Mouse (Mus musculus) layer of hippocampus, adult 8-10 months (tissue): Measurements from ENCODE around the gene Oas1c. TPM values are rescaled to one million over a fixed set of nuclear protein-coding genes. Genes with fewer than 3 reads are reported as not detected.
"Not testable (repeated sequence)": the region's sequence is repeated elsewhere in the genome, so short reads cannot be mapped to it uniquely, and the experiment has no call there.

ENCODE experiments used
- DNase-seq, 2 experiments: peaks; one replicate each; pipeline ENCODE4 v3.0.0; 2022; ENCODE audit warnings: low spot score in 2 of 2
- total RNA-seq, 4 experiments: library from RNA; stranded (reverse); gene quantifications; 2 replicates each; pipeline ENCODE4 v1.2.4; 2022

Gene Oas1c
- total RNA-seq, result 1 to 10 TPM in 1 of 4 experiments, under 1 TPM in 3; 0.12 to 1.2 (median 0.65) TPM

GRCm38 (mm10) chr5:120811951-120812819, at the start of gene Oas1c:
Oas1c (minus strand) TSS chr5:120812514.
- DNase-seq, result peak; percentile 56 to 67

DNA sequence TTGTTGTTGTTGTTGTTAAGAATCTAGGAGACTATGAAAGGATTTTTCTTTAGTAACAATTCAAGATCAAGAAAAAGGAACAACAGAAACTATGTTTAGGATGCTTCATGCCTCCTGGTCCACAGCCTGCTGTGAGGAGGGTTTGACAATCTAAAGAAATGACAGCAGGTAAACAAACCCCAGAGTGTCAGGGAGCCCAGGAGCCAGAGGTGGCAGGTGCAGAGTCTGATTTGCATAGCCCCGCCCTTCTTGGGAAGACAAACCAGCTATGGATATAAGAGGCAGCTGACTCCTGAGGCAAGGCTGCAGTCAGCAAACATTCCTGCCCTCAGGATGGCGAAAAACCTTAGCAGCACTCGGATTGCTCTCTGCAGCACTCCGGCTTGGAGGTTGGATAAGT, 48.8 kb upstream of the Oas1c start, which contains the start of gene Oas1h:
Gene Oas1h (plus strand): TSS at position 301 of the 400 bp plus-strand sequence.
- DNase-seq, result no peak

DNA sequence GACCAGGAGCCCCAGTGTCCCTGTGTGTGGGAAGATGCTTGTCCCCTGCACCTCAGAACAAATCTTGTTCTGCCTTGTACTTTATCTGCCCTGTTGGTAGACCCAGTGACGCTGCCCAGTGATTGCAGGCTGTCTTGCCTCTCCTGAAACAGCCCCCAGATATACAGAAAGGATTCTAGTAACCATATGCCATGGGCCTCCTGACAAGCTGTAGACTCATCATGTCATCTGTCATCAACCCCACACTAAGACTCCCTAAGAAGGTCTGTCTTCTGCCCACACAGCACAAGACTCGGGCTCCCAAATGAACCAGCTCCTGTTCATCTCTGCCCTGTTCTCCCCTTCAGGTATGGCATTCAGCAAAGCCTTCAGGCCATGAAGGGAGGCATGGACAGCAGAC, 46.9 kb upstream of the Oas1c start:
- peak; percentile 26 to 29 for DNase-seq

DNA sequence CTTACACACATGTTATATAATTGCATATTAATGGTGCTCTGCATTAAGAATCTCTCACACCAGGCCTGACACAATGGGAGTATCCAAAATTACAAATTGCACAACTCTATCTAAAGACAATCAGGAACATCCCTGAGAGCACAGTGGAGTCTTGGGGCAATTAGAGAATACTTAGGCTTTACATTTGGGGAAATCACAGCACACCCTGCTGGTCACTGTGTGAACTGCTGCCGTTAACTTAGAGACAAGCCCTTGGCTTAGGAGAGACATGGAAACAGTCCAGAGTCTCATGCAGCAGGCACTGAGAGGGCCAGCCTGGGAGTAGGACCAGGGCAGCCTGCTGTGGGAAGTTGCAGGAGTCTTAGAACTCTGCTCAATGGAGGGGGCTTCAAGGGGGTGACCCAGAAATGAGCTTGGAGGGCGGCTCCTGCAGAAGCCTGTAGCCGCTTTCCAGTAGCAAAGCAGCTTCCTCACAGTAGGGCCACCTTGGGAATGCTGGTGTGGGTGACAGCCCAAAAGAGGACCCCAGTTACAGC, 37.4 kb upstream of the Oas1c start:
- DNase-seq, result peak in 1 of 2 experiments; percentile 41

DNA sequence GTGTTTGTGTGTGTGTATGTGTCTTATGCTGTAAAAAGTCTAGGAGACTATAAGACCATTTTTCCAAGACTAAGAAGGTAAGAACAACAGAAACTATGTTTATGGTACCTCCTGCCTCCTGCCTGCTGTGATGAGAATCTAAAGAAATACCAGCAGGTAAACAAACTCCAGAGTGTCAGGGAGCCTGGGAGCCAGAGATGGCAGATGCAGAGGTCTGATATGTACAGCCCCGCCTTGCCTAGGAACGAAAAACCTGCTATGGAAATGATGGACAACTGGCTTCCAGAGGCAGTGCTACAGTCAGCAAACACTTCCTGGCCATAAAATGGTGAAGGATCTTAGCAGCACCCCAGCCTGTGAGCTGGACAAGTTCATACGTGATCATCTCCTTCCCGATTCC, 34.8 kb upstream of the Oas1c start, which contains the start of gene Oas1f:
Gene Oas1f (plus strand): TSS at position 301 of the 400 bp plus-strand sequence.
- no peak for DNase-seq

DNA sequence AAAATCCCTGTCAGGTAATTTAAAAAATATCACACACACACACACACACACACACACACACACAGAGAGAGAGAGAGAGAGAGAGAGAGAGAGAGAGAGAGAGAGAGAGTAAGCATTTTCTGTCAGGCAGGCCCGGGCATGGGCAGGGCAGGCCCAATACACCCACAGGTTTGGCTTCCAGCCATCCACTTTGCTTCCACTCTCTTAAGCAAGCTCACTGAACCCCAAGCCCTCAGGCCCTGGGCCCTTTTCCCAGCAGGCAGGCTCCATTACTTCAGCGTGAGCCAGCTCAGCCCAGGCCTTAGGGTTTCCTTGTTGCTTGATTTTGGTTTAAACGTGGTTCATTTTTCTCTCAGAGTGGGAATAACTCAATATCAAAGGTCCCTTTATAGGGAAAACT, 32.4 kb upstream of the Oas1c start:
- DNase-seq, result no peak

DNA sequence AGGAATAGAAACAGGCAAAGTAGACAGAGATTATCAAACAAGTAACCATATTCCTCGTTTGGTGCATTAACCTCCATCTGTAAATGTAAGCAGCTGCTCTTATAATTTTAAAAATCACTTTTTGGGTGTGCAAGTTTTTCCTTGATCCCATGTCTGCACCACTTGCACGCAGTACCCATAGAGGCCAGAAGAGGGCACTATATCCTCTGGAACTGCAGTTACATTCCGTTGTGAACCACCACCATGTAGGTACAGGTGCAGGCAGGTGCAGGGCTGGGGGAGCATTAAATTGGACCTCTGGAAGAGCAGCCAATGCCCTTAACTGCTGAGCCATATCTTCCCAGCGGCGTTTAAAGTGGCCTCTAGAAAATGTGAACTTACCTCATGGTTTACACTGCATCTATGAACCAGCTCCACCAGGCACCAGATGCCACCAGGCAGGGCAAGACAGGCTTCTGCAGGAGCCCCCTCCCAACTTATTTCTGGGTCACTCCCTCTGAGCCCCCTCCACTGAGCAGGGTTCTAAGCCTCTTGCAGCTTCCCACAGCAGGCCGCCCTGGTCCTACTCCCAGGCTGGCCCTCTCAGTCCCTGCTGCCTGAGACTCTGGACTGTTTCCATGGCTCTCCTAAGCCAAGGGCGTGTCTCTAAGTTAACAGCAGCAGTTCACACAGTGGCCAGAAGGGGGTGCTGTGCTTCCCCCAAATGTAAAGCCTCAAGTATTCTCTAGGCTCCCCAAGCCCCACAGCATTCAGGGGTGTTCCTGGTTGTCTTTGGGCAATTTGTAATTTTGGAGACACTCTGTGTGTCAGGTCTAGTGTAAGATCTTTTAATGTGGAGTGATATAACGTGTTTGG, 24.6 kb upstream of the Oas1c start:
- peak in 1 of 2 experiments; percentile 27 for DNase-seq

DNA sequence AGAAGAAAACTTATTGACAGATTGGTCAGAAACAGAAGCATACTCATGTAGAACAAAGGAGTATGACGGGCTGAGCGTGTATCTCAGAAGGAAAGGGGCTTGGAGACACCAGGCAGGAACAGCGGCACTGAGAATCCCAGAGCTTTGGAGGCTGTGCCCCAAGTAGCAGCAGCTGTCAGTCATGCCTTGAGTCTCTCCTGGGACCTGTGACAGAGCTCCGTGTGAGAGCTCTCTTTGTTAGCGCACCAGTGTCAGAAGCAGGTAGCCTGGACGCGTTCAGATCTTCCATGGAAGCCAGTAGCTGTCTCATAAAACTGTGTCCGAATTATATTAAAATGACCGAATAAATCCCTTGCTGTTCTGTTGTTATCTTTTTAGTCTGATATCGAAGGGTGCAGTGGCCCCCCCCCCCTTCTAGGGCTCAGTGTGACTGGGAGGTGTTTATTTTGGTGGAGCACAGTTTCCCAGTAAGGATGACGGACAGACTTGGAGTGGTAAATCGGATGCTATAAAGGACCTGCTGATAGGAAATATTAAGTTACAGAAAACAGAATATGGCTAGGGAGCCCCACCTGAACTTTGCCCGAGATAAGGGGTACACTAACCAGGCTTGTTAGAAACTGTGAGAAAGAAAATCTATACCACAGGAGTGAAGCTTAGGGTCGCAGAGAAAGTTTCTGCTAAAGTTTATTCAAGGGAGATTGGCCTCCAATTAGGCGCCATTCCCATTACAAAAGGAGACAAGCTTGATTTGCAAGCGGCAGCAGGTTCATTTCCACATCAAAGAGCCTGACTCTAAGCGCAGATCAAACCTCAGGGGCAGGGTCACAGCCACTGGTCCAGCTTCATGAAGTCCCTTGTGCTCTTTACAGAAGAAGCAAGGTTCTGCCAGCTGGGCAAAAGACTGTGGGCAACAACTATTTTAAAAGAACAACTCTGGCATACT, 21.3 kb upstream of the Oas1c start:
- no peak for DNase-seq

GRCm38 (mm10) chr5:120831031-120831430, 18.7 kb upstream of the Oas1c start:
- no peak for DNase-seq

- no peak for DNase-seq
Measured at GRCm38 (mm10) chr5:120818999-120819398, 6.7 kb upstream of the Oas1c start.

DNA sequence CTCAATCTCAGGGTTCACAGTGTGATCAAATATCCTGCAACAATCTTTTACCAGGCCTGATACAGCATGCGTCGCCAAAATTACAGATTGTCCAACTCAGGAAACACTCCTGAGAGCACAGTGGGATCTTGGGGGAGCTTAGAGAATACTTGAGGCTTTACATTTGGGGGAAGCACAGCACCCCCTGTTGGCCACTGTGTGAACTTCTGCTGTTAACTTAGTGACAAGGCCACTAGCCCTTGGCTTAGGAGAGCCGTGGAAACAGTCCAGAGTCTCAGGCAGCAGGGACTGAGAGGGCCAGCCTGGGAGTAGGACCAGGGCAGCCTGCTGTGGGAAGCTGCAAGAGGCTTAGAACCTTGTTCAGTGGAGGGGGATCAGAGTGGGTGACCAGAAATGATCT, 3.6 kb upstream of the Oas1c start:
- no peak for DNase-seq

DNA sequence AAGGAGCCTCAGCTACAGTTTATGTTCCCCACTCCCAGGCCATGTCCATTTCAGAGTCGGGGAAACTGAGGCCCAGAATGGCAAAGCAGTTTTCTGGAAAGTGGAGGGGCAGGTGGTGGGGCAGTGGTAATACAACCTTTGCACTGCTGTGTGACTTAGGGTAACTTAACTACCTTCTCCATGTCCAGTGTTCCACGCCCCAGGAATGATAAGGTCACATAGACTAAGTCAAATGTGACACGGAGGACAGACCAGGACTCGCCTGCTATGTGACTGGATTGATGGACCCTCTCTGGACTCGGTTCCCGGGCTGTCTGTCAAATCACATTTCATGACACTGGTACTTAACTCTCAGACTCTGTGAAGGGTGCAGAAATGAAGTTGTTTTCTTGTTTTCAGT, 709 bp upstream of the Oas1c start:
- DNase-seq, result no peak

- DNase-seq, result no peak
Measured at GRCm38 (mm10) chr5:120809171-120809570, 3.1 kb downstream of the Oas1c start.

- peak in 1 of 2 experiments; percentile 53 for DNase-seq
Measured at GRCm38 (mm10) chr5:120806458-120806857, 5.9 kb downstream of the Oas1c start.

DNA sequence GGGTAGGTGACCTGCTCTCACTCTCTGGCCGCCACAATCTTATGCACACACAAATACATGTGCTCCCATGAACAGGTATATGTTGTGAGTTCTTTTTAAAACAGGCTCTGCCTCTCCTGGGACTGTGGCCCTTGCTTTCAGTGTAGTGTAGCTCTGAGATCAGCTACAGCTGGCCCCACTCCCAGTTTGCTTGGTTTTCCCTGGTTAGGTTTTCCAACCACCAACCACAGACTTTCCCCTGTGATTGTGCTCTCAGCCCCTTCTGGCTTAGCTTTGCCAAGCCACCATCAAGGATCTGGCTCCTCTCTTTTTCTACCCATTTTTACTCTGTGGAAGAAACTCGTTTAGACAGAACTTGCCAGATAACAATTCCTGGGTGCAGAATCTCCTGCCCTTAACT, 8.7 kb downstream of the Oas1c start:
- no peak for DNase-seq

GRCm38 (mm10) chr5:120798943-120799342, 13.4 kb downstream of the Oas1c start:
- DNase-seq, result not testable (repeated sequence)

GRCm38 (mm10) chr5:120798147-120798546, 14.2 kb downstream of the Oas1c start:
- not testable (repeated sequence) for DNase-seq

DNA sequence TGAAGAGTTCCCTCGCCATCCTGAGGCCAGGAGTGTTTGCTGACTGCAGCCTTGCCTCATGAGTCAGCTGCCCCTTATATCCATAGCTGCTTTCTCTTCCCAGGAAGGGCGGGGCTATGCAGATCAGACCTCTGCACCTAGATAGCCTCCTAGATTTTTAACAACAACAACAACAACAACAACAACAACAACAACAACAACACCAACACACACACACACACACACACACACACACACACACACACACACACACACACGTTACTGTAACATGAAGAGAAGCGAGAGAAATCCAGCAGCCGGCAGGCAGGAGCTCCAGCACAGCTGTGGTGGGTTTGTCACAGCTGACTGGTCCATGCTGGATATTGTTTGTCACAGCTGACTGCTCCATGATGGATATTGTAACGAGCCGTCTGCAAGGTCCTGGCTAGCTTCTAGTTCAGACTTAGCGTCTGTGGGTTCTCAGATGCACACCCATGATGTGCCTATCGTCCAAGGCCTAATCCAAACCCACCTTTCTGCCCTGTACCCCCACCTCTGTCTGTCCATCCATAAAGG, 16.8 kb downstream of the Oas1c start, which contains the start of gene Oas1e:
Gene Oas1e (minus strand): TSS at position 51 of the 555 bp plus-strand sequence.
- not testable (repeated sequence) for DNase-seq

- peak in 1 of 2 experiments; percentile 49 for DNase-seq
Measured at GRCm38 (mm10) chr5:120793043-120793442, 19.3 kb downstream of the Oas1c start.

GRCm38 (mm10) chr5:120787042-120787441, 25.3 kb downstream of the Oas1c start:
- DNase-seq, result no peak
